Mouse (Mus musculus) brain, embryonic 14.5 days (tissue): ENCODE data around the gene Gm12184. TPM values are rescaled to one million over a fixed set of nuclear protein-coding genes. Genes with fewer than 3 reads are reported as not detected.

Experiments used
- DNase-seq: peaks from one replicate; pipeline ENCODE4 v3.0.0-alpha.2; 2011; ENCODE audit warnings: low read depth
- CTCF ChIP-seq: fragments of 200-500 bp; IDR thresholded peaks from 2 replicates; pipeline ENCODE4 v1.5.1; 2012; ENCODE audit warnings: inconsistent platforms, mild to moderate bottlenecking, moderate library complexity, borderline replicate concordance; ENCODE audit not compliant: insufficient read depth, insufficient read length; ENCODE audit errors: extremely low read depth
- POLR2A ChIP-seq: fragments of 200-500 bp; IDR thresholded peaks from 2 replicates; pipeline ENCODE4 v1.6.1; 2012; ENCODE audit warnings: mild to moderate bottlenecking, inconsistent platforms, borderline replicate concordance; ENCODE audit not compliant: poor library complexity, insufficient read depth, insufficient read length, severe bottlenecking; ENCODE audit errors: extremely low read depth
- polyA plus RNA-seq: library from polyadenylated mRNA; depleted of rRNA; stranded (reverse); fragments of >200 nt; gene quantifications from 2 replicates; pipeline ENCODE4 v1.2.3, GENCODE M21; 2012

Gene Gm12184
- polyA plus RNA-seq, 1 experiment: 34.5 TPM

- DNase-seq: no peak
- TF ChIP-seq CTCF (no peak), POLR2A (no peak)
Measured at GRCm38 (mm10) chr11:48843202-48843601, 16.7 kb upstream of the Gm12184 start.

GRCm38 (mm10) chr11:48842378-48842792 is 15.9 kb upstream of the Gm12184 start:
- TF ChIP-seq POLR2A: no peak
- TF ChIP-seq CTCF: no peak
- no peak for DNase-seq

GRCm38 (mm10) chr11:48841213-48841612 is 14.8 kb upstream of the Gm12184 start:
- DNase-seq: no peak
- TF ChIP-seq POLR2A (no peak), CTCF (no peak)

GRCm38 (mm10) chr11:48840805-48841204 is 14.3 kb upstream of the Gm12184 start:
- DNase-seq: no peak
- TF ChIP-seq CTCF (no peak), POLR2A (no peak)

GRCm38 (mm10) chr11:48838879-48839680 is 12.6 kb upstream of the Gm12184 start:
- TF ChIP-seq CTCF (no peak), POLR2A (no peak)
- DNase-seq: peak; percentile 21

- peak; percentile 51 for DNase-seq
- TF ChIP-seq POLR2A: no peak
- TF ChIP-seq CTCF: no peak
Measured at GRCm38 (mm10) chr11:48838181-48838797, 11.8 kb upstream of the Gm12184 start.

- peak; percentile 12; the same call in 1 of the 2 replicates for TF ChIP-seq CTCF
- no peak for TF ChIP-seq POLR2A
- DNase-seq: peak; percentile 72
Measured at GRCm38 (mm10) chr11:48837310-48838180, 11.1 kb upstream of the Gm12184 start.

GRCm38 (mm10) chr11:48836990-48837309 is 10.5 kb upstream of the Gm12184 start:
- TF ChIP-seq POLR2A (no peak), CTCF (no peak)
- DNase-seq: no peak

GRCm38 (mm10) chr11:48835923-48836322 is 9.5 kb upstream of the Gm12184 start:
- DNase-seq: no peak
- TF ChIP-seq POLR2A (no peak), CTCF (no peak)

GRCm38 (mm10) chr11:48833731-48834639 is 7.5 kb upstream of the Gm12184 start:
- DNase-seq: peak; percentile 95
- TF ChIP-seq POLR2A (no peak), CTCF (no peak)
